Mouse (Mus musculus) liver, adult 2 months (tissue): ENCODE measurements around the gene Sez6l. TPM values are rescaled to one million over a fixed set of nuclear protein-coding genes. Genes with fewer than 3 reads are reported as not detected.

Source experiments
- DNase-seq: peaks from one replicate; pipeline ENCODE4 v3.0.0-alpha.2; 2011; ENCODE audit warnings: low read depth, low spot score; ENCODE audit errors: extremely low read depth
- H3K27ac ChIP-seq: fragments of 200-500 bp; replicated peaks from 2 replicates; pipeline ENCODE4 v1.5.1; 2012; ENCODE audit warnings: low read depth, mild to moderate bottlenecking, control low read depth, inconsistent platforms, low read length; ENCODE audit not compliant: insufficient read depth
- H3K27me3 ChIP-seq: fragments of 200-500 bp; 2 replicates; pipeline ENCODE4 v1.6.1; 2012; ENCODE audit warnings: mild to moderate bottlenecking, moderate library complexity, low read length, inconsistent platforms; ENCODE audit not compliant: control insufficient read depth, insufficient read depth
- H3K36me3 ChIP-seq: fragments of 200-500 bp; 2 replicates; pipeline ENCODE4 v1.6.1; 2012; ENCODE audit warnings: low read length, inconsistent platforms; ENCODE audit not compliant: control insufficient read depth, insufficient read depth
- H3K4me1 ChIP-seq: fragments of 200-500 bp; 2 replicates; pipeline ENCODE4 v1.6.1; 2011; ENCODE audit warnings: low read length; ENCODE audit not compliant: control insufficient read depth, insufficient read depth
- H3K4me3 ChIP-seq: fragments of 200-500 bp; 2 replicates; pipeline ENCODE4 v1.5.1; 2011; ENCODE audit warnings: low read depth, mild to moderate bottlenecking, control low read depth, low read length, moderate library complexity; ENCODE audit not compliant: insufficient read depth
- H3K79me2 ChIP-seq: fragments of 200-500 bp; 2 replicates; pipeline ENCODE4 v1.6.1; 2012; ENCODE audit warnings: inconsistent platforms, mild to moderate bottlenecking, low read length, moderate library complexity; ENCODE audit not compliant: control insufficient read depth, insufficient read depth
- H3K9ac ChIP-seq: fragments of 200-500 bp; 2 replicates; pipeline ENCODE4 v1.6.1; 2012; ENCODE audit warnings: low read depth, mild to moderate bottlenecking, control low read depth, inconsistent platforms, low read length
- CTCF ChIP-seq: fragments of 200-500 bp; IDR thresholded peaks from 2 replicates; pipeline ENCODE4 v1.5.1; 2011; ENCODE audit warnings: low read depth, low read length, control low read depth
- POLR2A ChIP-seq: fragments of 200-500 bp; IDR thresholded peaks from 2 replicates; pipeline ENCODE4 v1.6.1; 2011; ENCODE audit warnings: low read length, control low read depth; ENCODE audit not compliant: insufficient read depth; ENCODE audit errors: extremely low read depth
- WGBS: fragments of 180-500 bp; shearing (Covaris S2); methylation state at CpG from one replicate; pipeline ENCODE4 v1.1.7; 2018; 5-methylcytosine and 5-hydroxymethylcytosine counted together
- polyA plus RNA-seq: library from polyadenylated mRNA; depleted of rRNA; stranded (reverse); fragments of >200 nt; gene quantifications from 2 replicates; pipeline ENCODE4 v1.2.3, GENCODE M21; 2012
- total RNA-seq: library from RNA; depleted of rRNA; stranded (reverse); fragments of >200 nt; gene quantifications from 2 replicates; pipeline ENCODE4 v1.2.3, GENCODE M21; 2014

Sez6l gene
- total and polyA plus RNA-seq, 2 experiments = under 0.01 TPM; not detected in 1

DNA sequence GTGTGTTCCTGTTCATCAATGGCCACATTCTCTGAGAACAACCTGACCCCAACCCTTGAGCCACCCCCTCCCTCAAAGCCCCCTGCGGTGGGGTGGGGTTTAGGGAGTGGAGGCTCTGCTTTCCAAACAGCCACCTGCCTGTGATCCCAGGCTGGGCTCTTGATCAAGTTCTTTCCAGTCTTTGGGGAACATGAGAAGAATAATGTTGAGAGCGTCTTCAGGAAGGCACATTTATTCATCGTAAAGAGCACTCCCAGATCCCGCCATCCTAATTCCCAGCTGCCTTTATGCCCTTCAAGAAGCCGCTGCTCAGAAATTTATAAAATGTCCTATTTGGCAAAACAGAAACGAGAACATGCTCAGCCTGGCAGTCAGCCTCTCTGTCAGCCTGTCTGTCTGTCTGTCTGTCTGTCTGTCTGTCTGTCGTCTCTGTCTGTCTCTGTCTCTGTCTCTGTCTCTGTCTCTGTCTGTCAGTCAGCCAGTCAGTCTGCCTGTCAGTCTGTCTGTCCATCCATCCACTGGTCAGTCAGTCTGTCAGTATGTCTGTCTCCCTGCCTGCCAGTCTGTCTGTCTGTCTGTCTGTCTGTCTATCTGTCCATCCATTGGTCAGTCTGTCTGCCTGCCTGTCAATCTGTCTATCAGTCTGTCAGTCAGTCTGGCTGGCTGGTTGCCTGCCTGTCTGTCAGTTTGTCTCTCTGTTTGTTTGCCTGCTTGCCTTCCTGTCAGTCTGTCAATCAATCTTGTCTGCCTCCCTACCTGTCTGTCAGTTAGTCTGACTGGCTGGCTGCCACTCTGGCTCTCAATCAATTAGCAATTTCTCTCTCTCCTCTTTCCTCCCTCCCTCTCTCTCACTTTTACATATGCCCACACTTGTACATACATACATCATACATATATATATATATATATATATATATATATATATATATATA is 19.0 kb upstream of the Sez6l start:
- Histone ChIP-seq H3K27ac (no peak overlapping the region), H3K4me1 (no peaks in the 10 kb centered on the region), H3K27me3 (no peaks in the 10 kb centered on the region), H3K36me3 (no peaks in the 10 kb centered on the region), H3K9ac (no peak overlapping the region), H3K79me2 (no peaks in the 10 kb centered on the region), H3K4me3 (no peak overlapping the region)
- WGBS = 80% methylated on average over 7 of the region's 7 CpGs
- no peak for DNase-seq
- TF ChIP-seq POLR2A = no peak
- no peak for TF ChIP-seq CTCF

DNA sequence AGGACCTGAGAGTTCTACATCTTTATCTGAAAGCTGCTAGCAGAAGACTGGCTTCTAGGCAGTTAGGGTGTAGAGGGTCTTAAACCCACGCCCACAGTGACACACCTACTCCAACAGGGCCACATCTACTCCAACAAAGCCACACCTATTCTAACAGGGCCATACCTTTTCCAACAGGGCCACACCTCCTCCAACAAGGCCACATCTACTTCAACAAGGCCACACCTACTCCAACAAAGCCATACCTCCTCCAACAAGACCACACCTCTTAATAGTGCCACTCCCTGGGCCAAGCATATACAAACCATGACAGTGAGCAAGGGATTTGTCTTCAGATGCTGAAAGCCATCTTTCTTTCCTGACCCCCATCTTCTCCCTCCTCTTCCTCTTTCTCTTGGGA is 14.7 kb upstream of the Sez6l start:
- TF ChIP-seq CTCF (no peak), POLR2A (no peak)
- no peak for DNase-seq
- no peak overlapping the region for H3K9ac ChIP-seq
- WGBS = 55% methylated on average over 1 of the region's 1 CpGs
- no peaks in the 10 kb centered on the region for H3K27me3 ChIP-seq
- no peaks in the 10 kb centered on the region for H3K4me1 ChIP-seq
- H3K4me3 ChIP-seq = no peak overlapping the region
- H3K27ac ChIP-seq = no peak overlapping the region
- H3K79me2 ChIP-seq = no peaks in the 10 kb centered on the region
- no peaks in the 10 kb centered on the region for H3K36me3 ChIP-seq

DNA sequence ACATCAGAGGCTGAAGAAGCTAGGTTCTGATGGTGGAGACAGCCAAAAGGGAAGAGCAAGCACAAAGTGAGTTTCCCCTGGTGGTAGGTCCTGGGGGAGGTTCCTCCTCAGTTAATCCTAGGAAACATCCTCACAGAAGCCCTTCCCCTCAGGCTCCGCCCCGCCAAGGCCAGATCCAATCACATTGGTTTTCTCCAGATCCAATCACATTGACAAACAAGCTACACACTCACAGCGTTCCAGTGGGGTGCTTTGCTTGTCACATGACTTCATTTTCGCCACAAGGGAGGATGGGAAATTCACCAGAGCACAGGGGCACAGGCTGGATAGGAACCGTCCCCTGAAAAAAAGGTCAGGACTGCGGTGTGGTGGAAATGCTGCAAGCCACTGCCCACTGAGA is 9.1 kb upstream of the Sez6l start:
- Histone ChIP-seq H3K79me2 (no peaks in the 10 kb centered on the region), H3K27ac (no peak overlapping the region), H3K9ac (no peak overlapping the region), H3K4me1 (no peaks in the 10 kb centered on the region), H3K4me3 (no peak overlapping the region), H3K36me3 (no peaks in the 10 kb centered on the region), H3K27me3 (no peaks in the 10 kb centered on the region)
- 46% methylated on average over 6 of the region's 6 CpGs for WGBS
- TF ChIP-seq POLR2A (no peak), CTCF (no peak)
- DNase-seq = no peak

DNA sequence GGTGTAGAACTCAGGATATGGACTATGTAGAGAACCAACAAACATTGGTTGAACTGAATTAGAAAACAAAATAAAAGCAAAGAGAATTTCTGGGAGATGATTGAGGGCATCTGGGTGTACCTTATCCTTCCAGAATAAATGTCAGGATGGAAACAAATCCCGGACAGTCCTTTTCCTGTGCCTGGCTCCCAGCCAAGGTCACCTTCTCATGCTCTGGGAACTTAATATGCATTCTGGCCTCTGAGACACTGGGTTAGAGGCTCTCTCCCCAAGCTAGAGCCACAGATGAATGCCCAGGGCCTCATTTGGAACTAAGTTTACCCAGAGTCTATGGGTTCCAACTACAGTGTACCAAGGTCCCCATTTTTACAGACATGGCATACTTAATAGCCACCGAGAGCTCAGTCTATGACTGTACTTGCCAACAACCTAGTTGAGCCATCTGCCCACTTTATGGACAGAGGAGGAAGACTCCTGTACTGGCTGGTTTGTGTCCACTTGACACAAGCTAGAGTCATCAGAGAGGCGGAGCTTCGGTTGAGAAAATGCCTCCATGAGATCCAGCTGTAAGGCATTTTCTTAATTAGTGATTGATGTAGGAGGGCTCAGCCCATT is 7.3 kb upstream of the Sez6l start:
- Histone ChIP-seq H3K79me2 (no peaks in the 10 kb centered on the region), H3K9ac (no peak overlapping the region), H3K4me3 (no peak overlapping the region), H3K4me1 (no peaks in the 10 kb centered on the region), H3K36me3 (no peaks in the 10 kb centered on the region), H3K27me3 (no peaks in the 10 kb centered on the region), H3K27ac (no peak overlapping the region)
- WGBS = 86% methylated on average over 4 of the region's 4 CpGs
- TF ChIP-seq CTCF = no peak
- TF ChIP-seq POLR2A = no peak
- DNase-seq = no peak

DNA sequence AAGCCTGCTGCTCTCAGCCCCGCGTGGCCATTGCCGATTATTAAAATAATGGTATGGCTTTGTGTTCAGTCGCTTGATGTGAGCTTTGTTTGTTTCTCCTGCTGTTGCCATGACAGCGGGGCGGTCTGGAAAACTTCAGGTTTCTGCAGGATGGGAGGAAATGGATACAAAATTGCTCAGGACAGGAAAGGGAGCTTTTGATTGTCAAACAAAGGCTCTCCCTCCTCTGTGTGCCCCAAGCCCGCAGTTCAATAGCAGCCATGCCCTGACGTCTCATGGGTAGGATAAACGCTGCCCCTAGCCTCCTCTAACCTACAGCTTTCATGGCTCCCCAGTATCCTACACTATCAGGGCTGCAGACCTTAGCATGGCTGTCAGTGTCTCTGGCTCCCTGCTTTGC is 6.3 kb upstream of the Sez6l start:
- no peaks in the 10 kb centered on the region for H3K27me3 ChIP-seq
- 38% methylated on average over 9 of the region's 9 CpGs for whole genome bisulfite sequencing
- DNase-seq = no peak
- TF ChIP-seq POLR2A (no peak), CTCF (no peak)
- no peaks in the 10 kb centered on the region for H3K36me3 ChIP-seq
- no peak overlapping the region for H3K9ac ChIP-seq
- no peak overlapping the region for H3K27ac ChIP-seq
- no peak overlapping the region for H3K4me3 ChIP-seq
- H3K4me1 ChIP-seq = no peaks in the 10 kb centered on the region
- no peaks in the 10 kb centered on the region for H3K79me2 ChIP-seq

DNA sequence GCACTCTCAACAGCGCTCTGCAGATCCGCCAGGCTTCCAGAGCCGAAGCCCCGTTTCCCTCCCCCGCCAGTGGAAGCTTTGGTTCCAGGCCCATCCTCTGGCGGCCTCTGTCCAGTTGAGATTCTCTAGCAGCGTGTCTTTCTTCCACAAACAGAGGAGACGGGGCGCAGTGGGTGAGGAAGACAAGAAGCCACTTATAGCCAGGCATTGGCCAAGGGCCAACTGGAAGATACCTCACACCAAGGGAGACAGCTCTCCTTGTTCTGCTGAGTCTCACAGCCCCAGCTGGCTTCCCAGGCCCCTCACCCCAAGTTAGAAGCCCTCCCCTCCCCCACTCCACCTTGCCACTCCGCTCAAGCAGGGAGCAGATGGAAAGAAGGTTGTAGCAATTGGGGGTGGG is 765 bp upstream of the Sez6l start:
- 16% methylated on average over 10 of the region's 10 CpGs for WGBS
- TF ChIP-seq CTCF (no peak), POLR2A (no peak)
- Histone ChIP-seq H3K36me3 (no peaks in the 10 kb centered on the region), H3K79me2 (no peaks in the 10 kb centered on the region), H3K4me3 (no peak overlapping the region), H3K4me1 (no peaks in the 10 kb centered on the region), H3K9ac (no peak overlapping the region), H3K27ac (no peak overlapping the region), H3K27me3 (peaks cover 15% of the 10 kb centered on the region)
- DNase-seq = no peak
